Mouse (Mus musculus) layer of hippocampus, postnatal 25 days (tissue): Measurements from ENCODE around the gene Spryd4. TPM values are rescaled to one million over a fixed set of nuclear protein-coding genes. Genes with fewer than 3 reads are reported as not detected.
"Not testable (repeated sequence)": the region's sequence is repeated elsewhere in the genome, so short reads cannot be mapped to it uniquely, and the experiment has no call there.

Source experiments
- DNase-seq, 2 experiments: peaks; one replicate each; pipeline ENCODE4 v3.0.0; 2022; ENCODE audit warnings: mixed read lengths in 2 of 2, low spot score in 1 of 2; ENCODE audit errors: extremely low spot score in 1 of 2
- total RNA-seq, 2 experiments: library from RNA; stranded (reverse); gene quantifications; 2 replicates each; pipeline ENCODE4 v1.2.3; 2021

Gene Spryd4
- total RNA-seq, 2 experiments from 2014 or later, result 8.5 to 10.6 TPM

DNA sequence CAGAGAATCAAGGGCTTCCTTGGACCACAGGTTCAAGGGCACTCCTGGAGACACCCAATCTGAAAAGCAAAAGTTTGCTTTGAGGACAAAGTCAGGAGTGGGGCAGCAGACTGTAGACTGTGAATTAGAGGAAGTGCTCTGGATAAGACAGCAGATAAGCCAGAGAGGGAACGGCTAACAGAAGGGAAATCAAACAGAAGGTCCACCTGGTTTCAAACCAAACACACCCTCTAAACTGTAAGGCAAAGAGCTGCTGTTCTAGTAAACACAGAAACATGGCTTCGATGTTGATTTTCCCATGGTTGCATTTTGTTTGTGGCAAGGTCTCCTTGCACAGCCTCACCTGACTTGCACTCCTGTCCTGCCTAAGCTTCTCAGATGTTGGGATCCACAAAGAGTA lies 20.1 kb downstream of the Spryd4 start:
- no peak for DNase-seq

DNA sequence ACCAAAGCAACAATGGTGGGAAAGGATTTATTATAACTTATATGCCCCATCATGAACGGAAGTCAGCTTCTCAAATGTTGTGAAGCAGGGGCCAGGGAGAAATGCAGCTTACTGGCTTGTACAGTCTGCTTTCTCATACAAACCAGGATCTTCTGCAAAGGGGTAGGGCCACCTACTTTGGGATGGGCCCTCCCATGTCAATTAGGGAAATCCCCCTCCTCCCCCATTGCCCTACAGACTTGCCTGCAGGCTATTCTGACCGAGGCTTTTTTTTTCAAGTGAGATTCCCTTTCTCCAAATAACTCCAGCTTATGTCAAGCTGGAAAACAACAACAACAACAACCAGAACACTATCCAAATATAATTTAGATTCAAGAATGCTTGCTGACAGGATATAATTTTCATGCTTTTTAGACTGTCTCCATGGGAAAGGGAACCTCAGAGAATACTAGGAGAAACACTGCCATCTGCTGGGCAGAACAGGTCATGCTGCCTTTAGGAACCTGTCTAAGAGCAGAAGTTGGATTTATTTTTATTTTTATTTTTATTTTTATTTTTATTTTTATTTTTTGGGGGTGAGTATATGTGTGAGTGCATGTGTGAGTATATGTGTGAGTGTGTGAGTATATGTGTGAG lies 23.2 kb downstream of the Spryd4 start:
- DNase-seq, result peak; percentile 44 to 87

DNA sequence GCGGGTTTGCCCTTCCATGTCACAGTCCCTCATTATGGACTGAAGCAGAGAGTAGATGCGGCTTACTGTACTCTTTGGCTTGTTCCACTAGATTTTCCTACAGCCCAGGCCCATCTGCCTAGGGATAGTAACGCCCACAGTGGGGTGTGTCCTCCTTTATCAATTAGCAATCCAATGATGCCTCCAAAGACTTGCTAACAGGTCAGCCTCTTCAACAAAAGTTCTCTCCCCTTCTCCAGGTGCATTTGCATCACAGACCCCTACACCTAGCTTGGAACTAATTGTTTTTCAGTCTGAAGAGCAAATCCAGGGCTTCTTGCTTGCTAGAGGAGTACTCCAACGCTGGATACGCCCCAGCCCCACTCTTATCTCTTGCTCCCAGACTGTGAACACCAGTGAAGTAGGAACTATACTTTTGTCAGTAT lies 24.4 kb downstream of the Spryd4 start:
- no peak for DNase-seq

DNA sequence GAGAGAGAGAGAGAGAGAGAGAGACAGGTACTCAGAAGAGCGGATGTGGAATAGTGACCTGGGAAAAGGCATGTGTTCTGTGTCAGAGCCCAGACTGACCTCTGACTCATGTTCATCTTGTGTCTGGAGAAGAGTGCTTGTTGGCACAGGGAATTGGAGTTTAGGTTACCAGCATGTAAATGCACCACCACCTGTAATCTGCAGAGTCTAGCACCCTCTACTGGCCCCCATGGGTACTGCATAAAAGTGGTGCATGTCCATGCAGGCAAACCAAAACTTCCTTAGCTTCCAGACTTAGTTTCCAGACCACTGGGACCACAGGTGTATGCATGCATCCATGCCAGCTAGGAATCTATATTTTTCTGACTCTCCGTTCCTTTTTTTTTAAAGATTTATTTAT lies 25.6 kb downstream of the Spryd4 start:
- DNase-seq, result peak; percentile 57 to 87

- DNase-seq, result no peak
Observed at GRCm38 (mm10) chr10:128185277-128185940, 26.2 kb downstream of the Spryd4 start.

- DNase-seq, result no peak
Observed at GRCm38 (mm10) chr10:128184296-128184695, 27.3 kb downstream of the Spryd4 start.

DNA sequence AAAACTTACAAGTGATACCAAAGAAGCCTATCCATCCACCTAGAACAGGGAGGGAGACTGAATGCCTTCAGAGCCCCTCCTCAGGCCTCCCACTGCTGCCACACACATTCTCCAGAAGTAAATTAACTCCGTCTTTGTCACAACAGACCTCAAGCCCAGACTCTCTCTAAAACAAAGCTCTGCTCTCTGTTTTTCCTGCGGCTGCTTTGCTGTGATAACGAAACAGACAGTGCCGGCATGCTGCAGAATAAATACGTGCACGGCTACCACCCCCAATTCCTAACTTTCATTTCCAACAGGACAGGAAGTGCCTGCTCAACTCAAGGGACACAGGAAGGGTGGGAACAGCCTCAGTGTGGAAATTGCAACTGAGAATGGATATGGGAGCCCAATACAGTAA lies 31.6 kb downstream of the Spryd4 start, which contains the start of gene Rbms2:
Gene Rbms2 (minus strand): TSS at position 309 of the 400 bp plus-strand sequence.
- no peak for DNase-seq

DNA sequence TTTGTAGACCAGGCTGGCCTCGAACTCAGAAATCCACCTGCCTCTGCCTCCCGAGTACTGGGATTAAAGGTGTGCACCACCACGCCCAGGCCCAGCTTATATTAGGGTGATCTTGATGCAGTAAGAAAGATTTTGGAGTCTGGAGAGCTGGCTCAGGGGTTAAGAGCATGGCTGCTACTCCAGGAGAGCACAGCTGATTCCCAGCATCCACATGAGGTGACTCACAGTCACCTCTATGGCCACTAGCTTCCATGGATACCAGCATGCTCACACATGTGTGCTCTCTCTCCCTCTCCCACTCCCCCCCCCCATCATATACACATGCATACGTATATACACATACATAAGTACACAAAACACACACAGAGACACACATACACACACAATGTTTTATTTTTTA lies 34.3 kb downstream of the Spryd4 start:
- DNase-seq, result no peak

DNA sequence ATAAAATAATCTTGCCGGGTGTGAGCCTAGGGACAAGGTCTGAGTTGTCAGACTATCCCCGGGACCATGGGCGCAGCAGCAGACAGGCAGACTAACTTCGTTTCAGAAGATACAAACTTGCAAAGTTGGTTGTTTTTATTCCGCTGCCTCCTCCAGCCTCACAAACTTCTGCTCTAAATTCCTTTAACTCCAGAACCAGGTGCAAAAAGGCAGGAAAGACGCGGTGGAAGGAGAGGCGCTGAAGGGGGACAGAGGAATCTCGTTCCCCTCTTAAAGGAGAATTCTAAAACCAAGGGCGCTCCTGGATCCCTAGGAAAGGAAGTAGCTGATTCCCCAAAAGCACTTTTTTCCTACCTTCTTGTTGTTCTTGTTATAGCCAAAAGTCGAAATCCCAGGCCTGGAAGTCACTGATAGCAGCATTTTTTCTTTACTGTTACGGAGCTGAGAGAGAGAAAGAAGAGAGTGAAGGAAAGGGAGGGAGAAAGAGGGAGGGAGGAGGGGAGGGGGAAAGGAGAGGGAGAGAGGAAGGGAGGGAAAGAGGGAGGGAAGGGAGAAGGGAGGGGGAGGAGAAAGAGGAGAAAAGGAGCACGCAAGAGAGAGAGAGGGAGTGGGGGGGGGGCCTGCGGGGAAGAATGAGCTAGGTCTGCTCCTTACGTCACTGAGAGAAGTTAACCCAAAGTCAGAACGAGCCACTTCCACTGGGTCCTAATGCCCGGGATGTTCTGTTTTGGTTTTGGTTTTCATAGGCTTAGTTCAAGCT lies 35.4 kb downstream of the Spryd4 start:
- peak in 1 of 2 experiments; percentile 41 for DNase-seq

DNA sequence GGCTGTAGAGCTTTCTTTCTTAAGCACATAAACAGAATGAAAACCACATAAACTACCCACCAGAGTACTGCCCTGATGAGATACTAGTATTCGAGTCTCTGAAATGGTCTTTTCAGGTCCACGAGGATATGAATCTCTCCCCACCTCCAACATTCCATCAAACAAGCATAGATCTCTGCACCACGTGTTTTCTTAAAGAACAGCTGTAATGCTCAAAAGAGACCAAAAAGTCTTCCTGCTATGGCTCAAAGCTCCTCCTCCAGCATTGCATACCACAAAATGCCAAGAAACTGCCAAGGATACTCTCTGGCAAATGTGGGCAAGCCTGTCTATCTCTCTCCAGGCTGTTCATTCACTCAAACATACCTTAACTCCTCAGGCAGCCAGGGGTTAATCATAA lies 36.3 kb downstream of the Spryd4 start:
- no peak for DNase-seq

DNA sequence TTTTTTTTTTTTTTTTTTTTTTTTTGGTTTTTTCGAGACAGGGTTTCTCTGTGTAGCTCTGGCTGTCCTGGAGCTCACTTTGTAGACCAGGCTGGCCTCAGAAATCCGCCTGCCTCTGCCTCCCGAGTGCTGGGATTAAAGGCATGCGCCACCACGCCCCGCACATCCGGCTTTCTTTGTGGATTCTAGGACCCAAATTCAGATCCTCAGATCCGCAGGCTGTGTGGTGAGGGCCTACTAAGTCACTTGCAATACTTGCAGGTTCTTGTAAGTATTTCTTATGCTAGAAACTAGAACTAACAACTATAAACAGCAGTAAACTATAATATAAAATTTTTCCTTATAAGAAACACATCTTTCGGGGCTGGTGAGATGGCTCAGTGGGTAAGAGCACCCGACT lies 40.3 kb downstream of the Spryd4 start:
- not testable (repeated sequence) for DNase-seq

GRCm38 (mm10) chr10:128167091-128167490 lies 44.5 kb downstream of the Spryd4 start:
- DNase-seq, result no peak

- not testable (repeated sequence) for DNase-seq
Observed at GRCm38 (mm10) chr10:128165726-128166125, 45.9 kb downstream of the Spryd4 start.

Other genes with a start within 250 kb of the Spryd4 start
- gene Hsd17b6, start 204.2 kb downstream of the Spryd4 start, total RNA-seq, result not detected
- gene Prim1, start 196.6 kb downstream of the Spryd4 start, total RNA-seq, result 1 to 10 TPM; 6.6 to 6.8 TPM
- gene Naca, start 176.2 kb downstream of the Spryd4 start, total RNA-seq, result 100 to 1,000 TPM; 317 to 351 TPM
- 100 to 1,000 TPM; 134 to 145 TPM for gene Ptges3, start 152.9 kb downstream of the Spryd4 start, total RNA-seq
- 1,000 to 10,000 TPM; 1,588 to 1,852 TPM for gene Atp5b, start 128.5 kb downstream of the Spryd4 start, total RNA-seq
- gene Baz2a, start 120.2 kb downstream of the Spryd4 start, total RNA-seq, result 10 to 100 TPM; 32.2 to 42.5 TPM
- 10 to 100 TPM; 11.5 to 11.9 TPM for gene Rbms2, start 31.5 kb downstream of the Spryd4 start, total RNA-seq
- 10 to 100 TPM; 19.2 to 23.5 TPM for gene Gls2, start 17.4 kb downstream of the Spryd4 start, total RNA-seq
- not detected for gene Mip, start 14.0 kb upstream of the Spryd4 start, total RNA-seq
- 1 to 10 TPM; 4.3 to 5.6 TPM for gene Timeless, start 20.3 kb upstream of the Spryd4 start, total RNA-seq
- not detected for gene Apon, start 42.3 kb upstream of the Spryd4 start, total RNA-seq
- not detected for gene Apof, start 56.9 kb upstream of the Spryd4 start, total RNA-seq
- gene Stat2, start 58.8 kb upstream of the Spryd4 start, total RNA-seq, result 10 to 100 TPM; 27.8 to 30.0 TPM
- gene Il23a, start 86.9 kb upstream of the Spryd4 start, total RNA-seq, result 1 to 10 TPM in 1 of 2 experiments, under 1 TPM in 1; 0.84 to 1.1 TPM
- 10 to 100 TPM; 12.3 to 17.4 TPM for gene Pan2, start 91.5 kb upstream of the Spryd4 start, total RNA-seq
- gene Cnpy2, start 110.7 kb upstream of the Spryd4 start, total RNA-seq, result 10 to 100 TPM; 81.1 to 92.0 TPM
- gene Cs, start 125.9 kb upstream of the Spryd4 start, total RNA-seq, result 100 to 1,000 TPM; 232 to 242 TPM
- gene Coq10a, start 157.2 kb upstream of the Spryd4 start, total RNA-seq, result 10 to 100 TPM; 52.9 to 53.5 TPM
- gene Ankrd52, start 165.3 kb upstream of the Spryd4 start, total RNA-seq, result 10 to 100 TPM; 54.7 to 69.5 TPM
- not detected for gene Slc39a5, start 189.4 kb upstream of the Spryd4 start, total RNA-seq
- 100 to 1,000 TPM in 1 of 2 experiments, 10 to 100 TPM in 1; 96.7 to 101 TPM for gene Nabp2, start 199.7 kb upstream of the Spryd4 start, total RNA-seq
- 10 to 100 TPM; 68.0 to 76.9 TPM for gene Rnf41, start 199.8 kb upstream of the Spryd4 start, total RNA-seq
- gene Smarcc2, start 247.4 kb upstream of the Spryd4 start, total RNA-seq, result 100 to 1,000 TPM; 228 to 242 TPM